Mouse (Mus musculus) limb, embryonic 14.5 days (tissue): Measurements from ENCODE around the gene Rlim. TPM values are rescaled to one million over a fixed set of nuclear protein-coding genes. Genes with fewer than 3 reads are reported as not detected.

Experiments used
- ATAC-seq: fragments of 200-750 bp; cut with Nextera tagmentation; 2 replicates; pipeline ENCODE4 v1.8.0; 2017; ENCODE audit warnings: low read depth, moderate number of reproducible peaks, moderate TSS enrichment; ENCODE audit not compliant: low FRiP score
- DNase-seq: peaks from one replicate; pipeline ENCODE4 v3.0.0-alpha.2; 2015; ENCODE audit warnings: low spot score
- H3K27ac ChIP-seq: fragments of 300-500 bp; sonication (generic); replicated peaks from 2 replicates; pipeline ENCODE4 v1.5.1; 2014; ENCODE audit warnings: low read depth, mild to moderate bottlenecking, low read length, moderate library complexity, mixed read lengths
- H3K27me3 ChIP-seq: fragments of 300-500 bp; sonication (generic); 2 replicates; pipeline ENCODE4 v1.6.1; 2014; ENCODE audit warnings: low read length, mixed read lengths; ENCODE audit not compliant: control insufficient read depth, insufficient read depth
- H3K36me3 ChIP-seq: fragments of 300-500 bp; sonication (generic); 2 replicates; pipeline ENCODE4 v1.6.1; 2014; ENCODE audit warnings: mild to moderate bottlenecking, low read length, moderate library complexity, mixed read lengths; ENCODE audit not compliant: control insufficient read depth, insufficient read depth
- H3K4me1 ChIP-seq: fragments of 300-500 bp; sonication (generic); 2 replicates; pipeline ENCODE4 v1.6.1; 2014; ENCODE audit warnings: antibody characterized with exemption, low read length, mixed read lengths; ENCODE audit not compliant: control insufficient read depth, insufficient read depth
- H3K4me2 ChIP-seq: fragments of 300-500 bp; sonication (generic); replicated peaks from 2 replicates; pipeline ENCODE4 v1.6.1; 2014; ENCODE audit warnings: low read depth, mild to moderate bottlenecking, low read length, moderate library complexity; ENCODE audit not compliant: severe bottlenecking
- H3K4me3 ChIP-seq: fragments of 300-500 bp; sonication (generic); replicated peaks from 2 replicates; pipeline ENCODE4 v1.5.1; 2014; ENCODE audit warnings: low read length
- H3K9ac ChIP-seq: fragments of 300-500 bp; sonication (generic); 2 replicates; pipeline ENCODE4 v1.6.1; 2014; ENCODE audit warnings: mild to moderate bottlenecking, low read depth, low read length, moderate library complexity; ENCODE audit not compliant: severe bottlenecking
- H3K9me3 ChIP-seq: fragments of 300-500 bp; sonication (generic); 2 replicates; pipeline ENCODE4 v1.6.1; 2016; ENCODE audit warnings: low read length; ENCODE audit not compliant: control insufficient read depth
- POLR2A ChIP-seq: fragments of 200-500 bp; IDR thresholded peaks from 2 replicates; pipeline ENCODE4 v1.8.0; 2012; ENCODE audit warnings: inconsistent platforms, mild to moderate bottlenecking, moderate library complexity, borderline replicate concordance; ENCODE audit not compliant: insufficient read depth, insufficient read length; ENCODE audit errors: extremely low read depth
- WGBS: fragments of 180-500 bp; shearing (Covaris S2); extraction: QIAGEN DNeasy Blood & Tissue Kit; methylation state at CpG from one replicate; pipeline ENCODE4 v1.1.7; 2014; 5-methylcytosine and 5-hydroxymethylcytosine counted together
- polyA plus RNA-seq, 2 experiments: library from polyadenylated mRNA; depleted of rRNA in 1 of 2; stranded (reverse) in 1 of 2; unstranded in 1 of 2; fragments of >200 nt; fragmentation: Nextera tagmentation in 1 of 2; extraction: Ambion mirVana in 1 of 2; gene quantifications; 2 replicates each; pipeline versions ENCODE4 v1.2.1 to v1.2.3; 2012 to 2014

Rlim gene
- polyA plus RNA-seq, 2 experiments, result 21.5 to 32.6 TPM

DNA sequence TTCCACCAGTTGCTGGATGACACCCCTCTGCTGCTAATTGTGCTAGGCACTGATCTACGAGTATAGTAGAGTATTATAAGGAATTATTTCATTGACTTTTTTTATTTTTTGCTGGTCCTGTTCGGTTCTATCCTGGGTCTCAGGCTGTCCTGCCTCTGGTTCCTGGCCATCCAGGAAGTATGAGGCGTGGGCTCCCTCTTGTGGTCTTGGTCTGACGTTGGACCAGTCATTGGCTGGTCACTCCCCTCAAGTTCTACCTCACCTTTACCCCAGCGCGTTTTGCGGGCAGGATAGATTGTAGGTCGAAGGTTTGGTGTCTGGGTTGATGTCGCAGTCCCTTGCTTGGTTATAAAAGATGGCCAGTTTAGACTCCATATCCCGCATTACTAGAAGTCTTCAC, 10.6 kb upstream of the Rlim start:
- H3K27ac ChIP-seq, result no peak overlapping the region
- no peaks in the 10 kb centered on the region for H3K36me3 ChIP-seq
- TF ChIP-seq POLR2A, result no peak
- WGBS, result 37% methylated on average over 10 of the region's 10 CpGs
- no peak overlapping the region for H3K4me2 ChIP-seq
- H3K9ac ChIP-seq, result no peak overlapping the region
- no peak overlapping the region for H3K4me3 ChIP-seq
- no peak for ATAC-seq
- H3K4me1 ChIP-seq, result no peaks in the 10 kb centered on the region
- DNase-seq, result no peak
- no peaks in the 10 kb centered on the region for H3K9me3 ChIP-seq
- no peaks in the 10 kb centered on the region for H3K27me3 ChIP-seq

DNA sequence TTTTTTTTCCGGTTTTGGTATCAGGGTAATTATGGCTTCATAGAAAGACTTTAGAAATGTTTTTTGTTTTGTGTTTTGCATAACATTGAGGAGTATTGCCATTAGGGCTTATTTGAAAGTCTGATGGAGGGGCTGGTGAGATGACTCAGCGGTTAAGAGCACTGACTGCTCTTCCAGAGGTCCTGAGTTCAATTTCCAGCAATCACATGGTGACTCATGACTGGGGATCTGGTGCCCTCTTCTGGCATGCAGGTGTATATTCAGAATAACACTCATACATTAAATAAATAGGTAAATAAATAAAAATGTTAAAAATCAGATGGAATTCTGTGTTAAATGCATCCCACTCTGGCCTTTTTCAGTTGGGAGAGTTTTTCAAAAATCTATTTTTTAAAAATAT, 9.3 kb upstream of the Rlim start:
- H3K9me3 ChIP-seq, result no peaks in the 10 kb centered on the region
- DNase-seq (no peak), ATAC-seq (no peak)
- no peak overlapping the region for H3K4me3 ChIP-seq
- H3K4me2 ChIP-seq, result no peak overlapping the region
- no peaks in the 10 kb centered on the region for H3K36me3 ChIP-seq
- H3K9ac ChIP-seq, result no peak overlapping the region
- H3K4me1 ChIP-seq, result no peaks in the 10 kb centered on the region
- TF ChIP-seq POLR2A, result no peak
- H3K27me3 ChIP-seq, result no peaks in the 10 kb centered on the region
- H3K27ac ChIP-seq, result no peak overlapping the region
- 63% methylated on average over 2 of the region's 2 CpGs for WGBS

- H3K27ac ChIP-seq, result no peak overlapping the region
- no peak for DNase-seq
- no peak for ATAC-seq
Observed at GRCm38 (mm10) chrX:103987215-103987964, 6.3 kb upstream of the Rlim start.

GRCm38 (mm10) chrX:103986159-103986558, 5.1 kb upstream of the Rlim start:
- DNase-seq (no peak), ATAC-seq (no peak)
- Histone ChIP-seq H3K9ac (no peak overlapping the region), H3K36me3 (no peaks in the 10 kb centered on the region), H3K4me1 (no peaks in the 10 kb centered on the region), H3K4me3 (no peak overlapping the region), H3K27me3 (no peaks in the 10 kb centered on the region), H3K9me3 (no peaks in the 10 kb centered on the region), H3K4me2 (no peak overlapping the region), H3K27ac (no peak overlapping the region)
- TF ChIP-seq POLR2A, result no peak
- 23% methylated on average over 6 of the region's 6 CpGs for WGBS

More at GRCm38 (mm10) chrX:103987215-103987964, 6.3 kb upstream of the Rlim start:
- no peak overlapping the region for H3K9ac ChIP-seq
- no peaks in the 10 kb centered on the region for H3K36me3 ChIP-seq
- no peak overlapping the region for H3K4me3 ChIP-seq
- H3K9me3 ChIP-seq, result no peaks in the 10 kb centered on the region
- TF ChIP-seq POLR2A, result no peak
- H3K4me2 ChIP-seq, result no peak overlapping the region
- no peaks in the 10 kb centered on the region for H3K27me3 ChIP-seq
- WGBS, result 33% methylated on average over 12 of the region's 12 CpGs
- H3K4me1 ChIP-seq, result no peaks in the 10 kb centered on the region

DNA sequence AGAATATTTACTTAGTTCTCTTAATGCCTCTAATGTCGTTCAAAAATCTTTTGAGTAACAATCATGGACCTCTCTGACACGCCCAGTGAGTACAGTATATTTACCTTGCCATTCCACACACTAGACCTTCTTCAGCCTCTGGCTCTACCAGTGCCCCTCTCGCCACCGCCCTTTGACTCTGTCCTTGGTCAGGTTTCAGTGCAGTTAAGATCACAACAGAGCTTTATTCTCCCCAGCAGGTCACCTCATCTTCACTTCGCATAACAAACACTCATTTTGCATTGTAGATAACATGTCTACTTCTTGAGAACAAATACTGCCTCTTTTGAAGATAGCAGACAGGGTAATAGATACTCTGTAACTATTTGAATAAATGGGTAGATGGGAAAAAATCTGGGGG, 3.9 kb upstream of the Rlim start:
- Histone ChIP-seq H3K36me3 (no peaks in the 10 kb centered on the region), H3K9me3 (no peaks in the 10 kb centered on the region), H3K27me3 (no peaks in the 10 kb centered on the region), H3K9ac (no peak overlapping the region), H3K27ac (no peak overlapping the region), H3K4me1 (no peaks in the 10 kb centered on the region), H3K4me2 (no peak overlapping the region), H3K4me3 (no peak overlapping the region)
- DNase-seq, result no peak
- WGBS, result 40% methylated on average over 5 of the region's 5 CpGs
- ATAC-seq, result no peak
- no peak for TF ChIP-seq POLR2A
